Mouse (Mus musculus): Measurements from ENCODE around the gene Rpgr. TPM values are rescaled to one million over a fixed set of nuclear protein-coding genes. Genes with fewer than 3 reads are reported as not detected.
A peak's percentile ranks its signal among the peaks of the same experiment; 100 is the strongest.

Gene Rpgr
- total RNA-seq, 1 experiment from 2014 or later, result 10.4 TPM

- no peak for ATAC-seq (replicated peaks; ENCODE audit: low read depth, poor library complexity, severe bottlenecking)
Measured at GRCm38 (mm10) chrX:10080385-10080784, 136.3 kb downstream of the Rpgr start.

- ATAC-seq (replicated peaks; ENCODE audit: low read depth, poor library complexity, severe bottlenecking), result no peak
Measured at GRCm38 (mm10) chrX:10079981-10080380, 136.7 kb downstream of the Rpgr start.

GRCm38 (mm10) chrX:10073966-10074365, 142.8 kb downstream of the Rpgr start:
- ATAC-seq (replicated peaks; ENCODE audit: low read depth, poor library complexity, severe bottlenecking), result no peak

- no peak for ATAC-seq (replicated peaks; ENCODE audit: low read depth, poor library complexity, severe bottlenecking)
Measured at GRCm38 (mm10) chrX:10071529-10071928, 145.2 kb downstream of the Rpgr start.

- peak; percentile 65 for ATAC-seq (replicated peaks; ENCODE audit: low read depth, poor library complexity, severe bottlenecking)
Measured at GRCm38 (mm10) chrX:10070689-10071088, 146.0 kb downstream of the Rpgr start.

- no peak for ATAC-seq (replicated peaks; ENCODE audit: low read depth, poor library complexity, severe bottlenecking)
Measured at GRCm38 (mm10) chrX:10069405-10069804, 147.3 kb downstream of the Rpgr start.

GRCm38 (mm10) chrX:10063781-10064180, 152.9 kb downstream of the Rpgr start:
- ATAC-seq (replicated peaks; ENCODE audit: low read depth, poor library complexity, severe bottlenecking), result no peak

- no peak for ATAC-seq (replicated peaks; ENCODE audit: low read depth, poor library complexity, severe bottlenecking)
Measured at GRCm38 (mm10) chrX:10063361-10063760, 153.4 kb downstream of the Rpgr start.

- ATAC-seq (replicated peaks; ENCODE audit: low read depth, poor library complexity, severe bottlenecking), result no peak
Measured at GRCm38 (mm10) chrX:10062201-10062600, 154.5 kb downstream of the Rpgr start.

- 0 out of 2 replicates have a peak, but pooled peaks have one; percentile 50 for ATAC-seq (replicated peaks; ENCODE audit: low read depth, poor library complexity, severe bottlenecking)
Measured at GRCm38 (mm10) chrX:10034666-10035065, 182.1 kb downstream of the Rpgr start.

Other genes with a start within 250 kb of the Rpgr start
- not detected in 2 replicates for gene Srpx, start 99.2 kb downstream of the Rpgr start, total RNA-seq (2017)
- gene Otc, start 35.4 kb upstream of the Rpgr start, total RNA-seq (2017), result not detected in 2 replicates